Mouse (Mus musculus) urinary bladder, adult 18-20 months (tissue): ENCODE data around the gene Gm15446.
"Not testable (repeated sequence)": the region's sequence is repeated elsewhere in the genome, so short reads cannot be mapped to it uniquely, and the experiment has no call there.

Source experiments
- DNase-seq, 2 experiments: peaks; one replicate each; pipeline ENCODE4 v3.0.0; 2022; ENCODE audit warnings: low spot score in 2 of 2, mixed read lengths in 2 of 2

The Gm15446 gene

DNA sequence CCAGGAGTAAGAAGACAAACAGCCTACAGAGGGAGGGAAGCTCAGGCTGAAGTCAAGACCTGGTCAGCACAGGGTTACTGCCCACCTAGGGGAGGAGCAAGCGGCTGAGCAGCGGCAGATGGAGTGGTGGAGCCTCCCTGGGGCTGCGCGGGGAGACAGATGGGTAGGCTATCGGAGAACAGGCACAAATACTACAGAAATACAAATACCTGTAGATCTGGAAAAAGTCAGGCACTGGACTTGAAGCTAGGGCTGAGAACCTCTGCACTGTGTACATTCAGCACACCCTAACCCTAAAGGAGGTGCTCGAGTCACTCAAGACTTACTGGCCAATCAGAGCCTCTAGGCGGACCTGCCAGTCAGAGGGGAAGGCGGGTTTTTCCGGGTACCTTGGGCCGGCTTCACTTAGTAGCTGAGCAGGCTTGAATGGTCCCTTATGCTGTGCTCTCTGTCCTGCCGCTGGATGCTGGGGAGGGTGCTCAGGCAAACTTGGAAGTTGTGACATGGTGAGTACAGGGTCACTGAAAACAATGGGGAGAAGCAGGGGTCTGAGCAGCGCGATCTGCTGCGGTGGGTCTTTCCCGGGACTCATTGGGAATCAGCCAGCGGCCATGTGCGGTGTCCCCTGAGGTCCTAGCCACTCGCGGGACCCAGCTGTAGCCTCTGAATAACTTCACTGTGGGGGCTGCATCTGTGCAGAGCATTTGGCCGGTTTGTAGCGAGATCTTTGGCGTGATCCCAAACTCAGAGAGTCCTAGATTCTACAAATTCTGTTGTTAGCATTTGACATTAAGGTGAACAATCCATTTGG is at the start of gene Gm15446:
Gene Gm15446, plus strand, starts transcription at position 140 of the 811 bp plus-strand sequence.
- DNase-seq, result peak; percentile 86 to 88

DNA sequence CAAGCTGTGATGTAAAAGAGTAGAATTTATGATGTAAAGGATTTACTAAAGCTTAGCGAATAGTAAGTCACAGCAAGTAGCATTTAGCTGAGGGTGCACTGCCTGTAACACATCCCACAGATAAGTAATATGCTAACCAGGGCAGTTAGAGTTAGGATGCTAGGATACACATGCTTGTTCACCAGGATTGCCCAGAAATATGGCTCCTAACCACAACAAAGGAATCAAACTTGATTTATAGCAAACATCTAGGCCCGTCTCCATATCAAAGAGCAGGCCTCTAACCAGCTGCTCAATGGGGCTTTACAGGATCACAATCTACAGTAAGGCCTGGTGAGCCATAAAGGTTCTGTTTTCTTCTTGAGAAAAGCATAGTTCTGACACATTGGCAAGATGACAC is 929 bp downstream of the Gm15446 start:
- DNase-seq, result not testable (repeated sequence)

DNA sequence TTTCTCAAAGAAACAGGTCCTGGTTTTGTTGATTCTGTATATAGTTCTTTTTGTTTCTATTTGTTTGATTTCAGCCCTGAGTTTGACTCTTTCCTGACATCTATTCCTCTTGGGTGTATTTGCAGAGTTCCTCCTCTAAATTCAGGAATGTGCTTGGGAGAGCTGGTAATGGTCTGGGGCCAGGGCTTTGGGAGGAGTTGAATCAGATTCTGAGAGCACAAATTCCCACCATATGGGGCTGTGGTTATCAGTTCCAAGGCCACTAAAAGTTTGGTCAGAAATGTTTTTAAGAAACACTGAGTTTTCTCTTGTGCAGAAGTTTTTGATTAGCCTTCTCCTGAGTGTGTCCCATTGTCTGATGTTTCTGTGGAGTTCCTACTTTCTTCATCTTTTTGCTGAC is 1.7 kb downstream of the Gm15446 start:
- no peak for DNase-seq

DNA sequence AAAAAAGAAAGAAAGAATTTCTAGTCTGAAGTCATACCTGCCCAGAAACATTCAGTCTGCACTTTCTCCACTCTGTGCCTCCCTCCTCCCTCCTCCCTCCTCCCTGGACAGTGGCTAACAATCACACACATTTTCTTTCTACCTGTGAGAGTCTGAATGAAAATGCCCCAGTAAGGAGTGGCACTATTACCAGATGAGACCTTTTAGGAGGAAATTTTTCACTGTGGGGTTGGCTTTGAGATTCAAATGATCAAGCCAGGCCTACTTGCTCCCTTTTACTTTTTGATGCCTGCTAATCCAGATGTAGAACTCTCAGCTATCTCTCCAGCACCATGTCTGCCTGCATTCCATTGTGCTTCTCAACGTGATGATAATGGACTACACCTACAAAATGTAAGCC is 27.1 kb downstream of the Gm15446 start:
- DNase-seq, result no peak

DNA sequence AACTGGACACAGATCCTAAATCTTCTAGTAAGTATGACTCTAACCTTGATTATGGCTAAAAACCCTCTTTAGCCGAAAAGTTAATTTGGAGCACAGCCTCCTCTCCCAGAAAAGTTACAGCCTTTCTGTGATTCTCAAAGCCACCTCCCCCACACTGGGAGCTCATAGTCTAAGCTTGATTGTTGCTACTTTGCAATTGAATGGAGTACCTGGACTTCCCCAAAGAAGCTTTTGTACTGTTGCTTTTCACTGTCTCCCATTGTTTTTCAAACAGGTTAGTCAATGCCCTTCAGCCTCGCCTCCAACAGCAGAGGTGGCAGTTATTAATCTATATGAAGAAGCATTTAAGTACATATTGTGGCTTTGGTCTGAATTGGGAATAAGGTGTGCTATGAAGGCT is 57.5 kb downstream of the Gm15446 start:
- DNase-seq, result not testable (repeated sequence)
